Mouse (Mus musculus): ENCODE measurements around the gene Gm14137. TPM values are rescaled to one million over a fixed set of nuclear protein-coding genes. Genes with fewer than 3 reads are reported as not detected.

The Gm14137 gene
- total and polyA plus RNA-seq, 3 experiments, result 2.3 to 9.2 (median 3.3) TPM

DNA sequence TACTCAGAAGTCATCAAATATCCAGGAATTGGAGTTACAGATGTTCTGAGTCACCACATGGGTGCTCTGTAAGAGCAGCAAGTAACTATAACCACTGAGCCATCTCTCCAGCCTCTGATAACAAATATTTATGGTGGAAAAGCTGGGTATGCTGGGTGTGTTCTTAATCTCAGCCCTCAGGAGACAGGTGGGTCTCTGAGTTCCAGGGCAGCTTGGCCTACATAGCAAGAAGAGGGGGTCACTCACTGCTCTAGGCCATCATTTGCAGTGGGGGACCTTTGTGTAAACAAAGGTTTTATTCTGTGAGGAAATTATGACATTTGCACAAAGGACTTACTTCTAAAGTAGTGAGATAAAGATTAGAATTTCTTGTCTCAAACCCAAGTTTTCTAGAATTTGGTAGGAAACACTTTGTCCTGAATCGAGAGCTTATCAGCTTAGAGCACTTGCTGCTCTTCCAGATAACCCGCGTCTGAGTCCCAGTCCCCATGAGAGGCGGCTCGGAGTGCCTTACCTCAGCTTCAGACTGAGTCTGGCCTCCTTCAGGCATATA, 37.9 kb upstream of the Gm14137 start:
- H3K9me3 ChIP-seq (replicated peaks; ENCODE audit: low read length), result no peaks in the 10 kb centered on the region
- dilution Hi-C loops (cut with MboI; ENCODE audit: extremely low pct_ligation_motif_present, extremely low pct_unique_long_range_greater_than_20kb, low sequenced_read_pairs) (no loop called here), in situ Hi-C loops (cut with MboI; ENCODE audit: low pct_ligation_motif_present, low pct_unique_long_range_greater_than_20kb, low sequenced_read_pairs) (no loop called here)
- no peak overlapping the region for H3K9ac ChIP-seq (ENCODE audit: insufficient read depth, low read depth)
- H3K27ac ChIP-seq (ENCODE audit: insufficient read depth, low read depth), result no peak overlapping the region
- H3K4me2 ChIP-seq (ENCODE audit: insufficient read depth, low read depth, poor library complexity, severe bottlenecking), result no peak overlapping the region
- H3K79me2 ChIP-seq (replicated peaks; ENCODE audit: control insufficient read depth, extremely low read depth, insufficient read depth, poor library complexity, severe bottlenecking), result no peaks in the 10 kb centered on the region
- H3K36me3 ChIP-seq (replicated peaks in 1 of 2; ENCODE audit: control insufficient read depth in 1 of 2, insufficient read depth in 1 of 2, low read length in 1 of 2), result peaks cover 63 to 93% of the 10 kb centered on the region in 2 experiments
- TF ChIP-seq MEF2A (IDR thresholded peaks at IDR 0.05; ENCODE audit: borderline replicate concordance, low read depth, low read length) (no peak), ZC3H11A (IDR thresholded peaks at IDR 0.05; ENCODE audit: low read depth, low read length) (no peak), RCOR1 (conservative IDR thresholded peaks at IDR 0.05; ENCODE audit: low read depth, low read length) (no peak), ZMIZ1 (IDR thresholded peaks at IDR 0.05; ENCODE audit: low read depth, low read length) (no peak), E2F4 (IDR thresholded peaks at IDR 0.05; ENCODE audit: insufficient replicate concordance, low read depth, low read length) (no peak), ETS1 (conservative IDR thresholded peaks at IDR 0.05; ENCODE audit: low read depth, low read length) (no peak), TBP (conservative IDR thresholded peaks at IDR 0.05; ENCODE audit: low read depth, low read length) (no peak), SMC3 (IDR thresholded peaks at IDR 0.05; ENCODE audit: low read depth, low read length) (no peak), CTCF (conservative IDR thresholded peaks at IDR 0.05 in 1 of 2, IDR thresholded peaks at IDR 0.05 in 1 of 2; ENCODE audit: low read depth in 2 of 2, low read length in 2 of 2) (no peak), NELFE (IDR thresholded peaks at IDR 0.05; ENCODE audit: low read depth, low read length) (no peak), POLR2AphosphoS2 (IDR thresholded peaks at IDR 0.05; ENCODE audit: low read depth, low read length) (no peak), USF2 (conservative IDR thresholded peaks at IDR 0.05; ENCODE audit: low read depth, low read length) (no peak), HCFC1 (IDR thresholded peaks at IDR 0.05; ENCODE audit: low read depth, low read length) (no peak), IRF4 (IDR thresholded peaks at IDR 0.05; ENCODE audit: low read depth, low read length) (no peak)
- no peak overlapping the region for H3K4me3 ChIP-seq (replicated peaks in 1 of 3; ENCODE audit: low read depth in 2 of 3, low read length in 2 of 3, poor library complexity in 1 of 3)
- H3K4me1 ChIP-seq (ENCODE audit: control insufficient read depth in 1 of 2, insufficient read depth in 2 of 2), result no peaks in the 10 kb centered on the region
- H3K27me3 ChIP-seq (replicated peaks), result no peaks in the 10 kb centered on the region
- DNase-seq (ENCODE audit: extremely low read depth), result no peak

- TF ChIP-seq NRF1 (IDR thresholded peaks at IDR 0.05; ENCODE audit: low read depth, low read length), result no peak
- no peak for TF ChIP-seq ZC3H11A (IDR thresholded peaks at IDR 0.05; ENCODE audit: low read depth, low read length)
- no peak for TF ChIP-seq MYC (IDR thresholded peaks at IDR 0.05; ENCODE audit: low read depth, low read length)
- TF ChIP-seq CHD2 (IDR thresholded peaks at IDR 0.05; ENCODE audit: low read length), result no peak
- no peak for TF ChIP-seq POLR2A (IDR thresholded peaks at IDR 0.05; ENCODE audit: low read depth, low read length)
- TF ChIP-seq JUND (conservative IDR thresholded peaks at IDR 0.05; ENCODE audit: low read depth, low read length), result no peak
- TF ChIP-seq SMC3 (IDR thresholded peaks at IDR 0.05; ENCODE audit: low read depth, low read length), result peak; percentile 54
- no peak for TF ChIP-seq BHLHE40 (IDR thresholded peaks at IDR 0.05; ENCODE audit: low read depth, low read length)
- TF ChIP-seq CTCF (conservative IDR thresholded peaks at IDR 0.05 in 1 of 2, IDR thresholded peaks at IDR 0.05 in 1 of 2; ENCODE audit: low read depth in 2 of 2, low read length in 2 of 2), result peak; percentile 33 to 56; a peak in 3 of 4 replicates
- peak; percentile 35 for TF ChIP-seq RAD21 (IDR thresholded peaks at IDR 0.05; ENCODE audit: low read depth, low read length)
- TF ChIP-seq E2F4 (IDR thresholded peaks at IDR 0.05; ENCODE audit: insufficient replicate concordance, low read depth, low read length), result no peak
- TF ChIP-seq RCOR1 (conservative IDR thresholded peaks at IDR 0.05; ENCODE audit: low read depth, low read length), result no peak
- no peak for TF ChIP-seq EP300 (IDR thresholded peaks at IDR 0.05; ENCODE audit: low read length)
- no peak for TF ChIP-seq SIN3A (IDR thresholded peaks at IDR 0.05; ENCODE audit: low read length)
- no peak for TF ChIP-seq ETS1 (conservative IDR thresholded peaks at IDR 0.05; ENCODE audit: low read depth, low read length)
- no peak for TF ChIP-seq ZKSCAN1 (IDR thresholded peaks at IDR 0.05; ENCODE audit: borderline replicate concordance, low read depth, low read length)
- no peak for TF ChIP-seq GABPA (IDR thresholded peaks at IDR 0.05; ENCODE audit: insufficient replicate concordance, low read depth, low read length)
- no peak for TF ChIP-seq POLR2AphosphoS2 (IDR thresholded peaks at IDR 0.05; ENCODE audit: low read depth, low read length)
- TF ChIP-seq KAT2A (IDR thresholded peaks at IDR 0.05; ENCODE audit: insufficient replicate concordance, low read length), result no peak
- Histone ChIP-seq H3K4me2 (ENCODE audit: insufficient read depth, low read depth, poor library complexity, severe bottlenecking) (no peak overlapping the region), H3K4me3 (replicated peaks in 1 of 3; ENCODE audit: low read depth in 2 of 3, low read length in 2 of 3, poor library complexity in 1 of 3) (no peak overlapping the region), H3K9ac (ENCODE audit: insufficient read depth, low read depth) (no peak overlapping the region), H3K79me2 (replicated peaks; ENCODE audit: control insufficient read depth, extremely low read depth, insufficient read depth, poor library complexity, severe bottlenecking) (no peaks in the 10 kb centered on the region), H3K36me3 (replicated peaks in 1 of 2; ENCODE audit: control insufficient read depth in 1 of 2, insufficient read depth in 1 of 2, low read length in 1 of 2) (peaks cover 82 to 95% of the 10 kb centered on the region in 2 experiments), H3K27me3 (replicated peaks) (no peaks in the 10 kb centered on the region), H3K9me3 (replicated peaks; ENCODE audit: low read length) (peaks cover 9% of the 10 kb centered on the region), H3K4me1 (ENCODE audit: control insufficient read depth in 1 of 2, insufficient read depth in 2 of 2) (no peaks in the 10 kb centered on the region), H3K27ac (ENCODE audit: insufficient read depth, low read depth) (no peak overlapping the region)
- peak; percentile 21 for DNase-seq (ENCODE audit: extremely low read depth)
- dilution Hi-C loops (cut with MboI; ENCODE audit: extremely low pct_ligation_motif_present, extremely low pct_unique_long_range_greater_than_20kb, low sequenced_read_pairs), result no loop called here
- in situ Hi-C loops (cut with MboI; ENCODE audit: low pct_ligation_motif_present, low pct_unique_long_range_greater_than_20kb, low sequenced_read_pairs), result loop anchor here (10.0 kb wide), 1 partner anchor 50 kb away; no protein-coding TSS in a partner anchor
Observed at GRCm38 (mm10) chr2:119145199-119145598, 29.1 kb upstream of the Gm14137 start.
